Mouse (Mus musculus) small intestine, adult 2 months (tissue): ENCODE measurements around the gene Ap1m2.

Experiments used
- CTCF ChIP-seq: fragments of 200-500 bp; IDR thresholded peaks from 2 replicates; pipeline ENCODE4 v1.5.1; 2012; ENCODE audit warnings: low read depth, mild to moderate bottlenecking, control low read depth, inconsistent platforms, low read length, moderate library complexity, mixed read lengths; ENCODE audit not compliant: insufficient replicate concordance, insufficient read length; ENCODE audit errors: extremely low read depth
- POLR2A ChIP-seq: fragments of 200-500 bp; IDR thresholded peaks from 2 replicates; pipeline ENCODE4 v1.6.1; 2012; ENCODE audit warnings: low read depth, mild to moderate bottlenecking, control low read depth, inconsistent platforms, low read length, moderate library complexity

DNA sequence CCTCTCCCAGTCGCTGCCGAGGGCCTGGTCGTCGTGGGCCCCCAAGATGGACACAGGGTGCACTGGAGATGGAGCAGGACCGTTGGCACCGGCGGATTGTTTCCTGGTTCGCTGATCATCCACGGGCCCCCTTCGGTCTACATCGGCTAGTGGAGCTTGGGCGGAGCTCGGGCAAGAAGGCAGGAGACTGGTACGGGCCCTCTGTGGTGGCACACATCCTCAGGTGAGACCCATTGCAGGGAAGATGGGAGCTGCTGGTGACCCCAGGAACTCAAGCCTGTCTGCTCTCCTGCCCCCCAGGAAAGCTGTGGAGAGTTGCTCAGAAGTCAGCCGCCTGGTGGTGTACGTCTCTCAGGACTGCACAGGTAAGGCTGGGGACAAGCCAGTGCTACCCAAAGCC lies 43.8 kb downstream of the Ap1m2 start:
- TF ChIP-seq CTCF, result no peak
- no peak for TF ChIP-seq POLR2A
